Mouse (Mus musculus) kidney, adult 9 months (tissue): Measurements from ENCODE around the gene Axl.

Experiments
- DNase-seq: peaks from one replicate; pipeline ENCODE4 v3.0.0; 2022

The Axl gene

DNA sequence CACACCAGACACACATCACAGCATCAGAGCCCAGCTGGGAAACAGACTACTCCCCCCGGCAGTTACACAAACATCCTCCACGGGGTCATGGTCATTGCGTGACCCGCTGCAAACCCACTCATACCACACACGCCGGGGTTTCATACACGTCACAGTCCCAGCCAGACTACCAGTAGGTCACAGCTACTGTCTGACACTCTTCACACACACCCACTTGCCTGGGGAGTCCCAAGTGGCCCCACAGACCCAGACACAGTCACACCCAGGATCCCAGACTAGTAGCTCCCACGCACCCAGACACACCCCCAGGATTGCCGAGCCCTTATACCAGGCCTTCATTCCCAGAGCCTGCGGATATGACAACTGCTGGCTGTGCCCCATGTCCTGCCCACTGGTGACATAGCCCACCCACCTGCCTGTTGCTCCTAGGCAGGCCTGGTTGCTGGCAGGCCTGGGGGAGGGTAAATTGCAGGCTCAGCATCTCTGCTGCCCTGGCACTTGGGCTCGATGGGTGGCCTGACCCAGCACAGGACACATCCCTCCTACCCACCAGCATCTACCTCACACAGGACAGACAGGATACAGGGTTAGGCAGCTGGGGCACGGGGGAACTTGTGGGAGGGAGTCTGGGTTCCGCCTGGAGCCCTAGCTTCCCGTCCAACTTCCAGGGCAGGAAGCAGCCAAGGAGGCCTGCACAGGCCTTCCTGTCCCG is 80.8 kb downstream of the Axl start:
- peak; percentile 62 for DNase-seq
